Mouse (Mus musculus) lung, embryonic 15.5 days (tissue): Measurements from ENCODE around the gene Vps50. TPM values are rescaled to one million over a fixed set of nuclear protein-coding genes. Genes with fewer than 3 reads are reported as not detected.
"Not testable (repeated sequence)": the region's sequence is repeated elsewhere in the genome, so short reads cannot be mapped to it uniquely, and the experiment has no call there.

Source experiments
- ATAC-seq: fragments of 200-750 bp; cut with Nextera tagmentation; 2 replicates; pipeline ENCODE4 v1.8.0; 2017; ENCODE audit warnings: moderate number of reproducible peaks, borderline replicate concordance; ENCODE audit not compliant: low FRiP score, low TSS enrichment; ENCODE audit errors: extremely low read depth
- H3K27ac ChIP-seq: fragments of 300-500 bp; sonication (generic); 2 replicates; pipeline ENCODE4 v1.5.1; 2015; ENCODE audit warnings: moderate library complexity, mild to moderate bottlenecking, inconsistent platforms
- H3K27me3 ChIP-seq: fragments of 300-500 bp; sonication (generic); 2 replicates; pipeline ENCODE4 v1.6.1; 2015; ENCODE audit warnings: inconsistent platforms
- H3K36me3 ChIP-seq: fragments of 300-500 bp; sonication (generic); 2 replicates; pipeline ENCODE4 v1.6.1; 2015; ENCODE audit warnings: inconsistent platforms
- H3K4me1 ChIP-seq: fragments of 300-500 bp; sonication (generic); 2 replicates; pipeline ENCODE4 v1.6.1; 2015; ENCODE audit warnings: inconsistent platforms
- H3K4me2 ChIP-seq: fragments of 300-500 bp; sonication (generic); 2 replicates; pipeline ENCODE4 v1.6.1; 2015; ENCODE audit warnings: inconsistent platforms, mild to moderate bottlenecking, moderate library complexity
- H3K4me3 ChIP-seq: fragments of 300-500 bp; sonication (generic); 2 replicates; pipeline ENCODE4 v1.5.1; 2015; ENCODE audit warnings: mild to moderate bottlenecking, inconsistent platforms
- H3K9ac ChIP-seq: fragments of 300-500 bp; sonication (generic); 2 replicates; pipeline ENCODE4 v1.6.1; 2015; ENCODE audit warnings: inconsistent platforms
- H3K9me3 ChIP-seq: fragments of 300-500 bp; sonication (generic); 2 replicates; pipeline ENCODE4 v1.6.1; 2016; ENCODE audit warnings: inconsistent platforms
- WGBS: fragments of 180-500 bp; shearing (Covaris S2); methylation state at CpG from one replicate; pipeline ENCODE4 v1.1.7; 2015; 5-methylcytosine and 5-hydroxymethylcytosine counted together
- polyA plus RNA-seq: library from polyadenylated mRNA; unstranded; fragments of >200 nt; fragmentation: Nextera tagmentation; extraction: Ambion mirVana; gene quantifications from 2 replicates; pipeline ENCODE4 v1.2.1, GENCODE M21; 2015

Vps50 gene
- polyA plus RNA-seq, 1 experiment from 2014 or later, result 27.0 TPM

DNA sequence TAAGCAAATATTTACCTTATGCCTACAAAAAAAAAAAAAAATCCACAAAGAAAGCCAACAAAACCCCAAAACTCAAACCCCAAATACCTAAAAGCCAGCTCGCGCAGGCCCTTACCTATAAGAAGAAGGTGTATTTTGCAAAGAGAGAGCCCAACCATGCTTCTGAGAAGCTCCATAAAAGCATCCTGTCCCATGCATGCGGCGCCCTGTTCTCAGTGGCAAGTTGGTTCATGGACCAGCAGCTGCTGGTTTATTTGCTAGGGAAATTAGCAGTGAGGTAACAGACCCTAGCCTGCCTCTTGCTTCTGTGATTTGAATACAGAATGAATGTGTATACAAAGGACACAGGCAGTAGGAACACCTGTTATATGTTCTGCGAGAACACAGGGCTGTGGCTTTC is 3.9 kb upstream of the Vps50 start:
- no peak overlapping the region for H3K4me2 ChIP-seq
- 66% methylated on average over 5 of the region's 5 CpGs for WGBS
- no peak overlapping the region for H3K4me3 ChIP-seq
- H3K27me3 ChIP-seq, result no peaks in the 10 kb centered on the region
- no peak overlapping the region for H3K9ac ChIP-seq
- no peak overlapping the region for H3K27ac ChIP-seq
- no peaks in the 10 kb centered on the region for H3K9me3 ChIP-seq
- no peak for ATAC-seq
- peaks cover 2% of the 10 kb centered on the region; the same call in 1 of the 2 replicates for H3K4me1 ChIP-seq
- H3K36me3 ChIP-seq, result no peaks in the 10 kb centered on the region

DNA sequence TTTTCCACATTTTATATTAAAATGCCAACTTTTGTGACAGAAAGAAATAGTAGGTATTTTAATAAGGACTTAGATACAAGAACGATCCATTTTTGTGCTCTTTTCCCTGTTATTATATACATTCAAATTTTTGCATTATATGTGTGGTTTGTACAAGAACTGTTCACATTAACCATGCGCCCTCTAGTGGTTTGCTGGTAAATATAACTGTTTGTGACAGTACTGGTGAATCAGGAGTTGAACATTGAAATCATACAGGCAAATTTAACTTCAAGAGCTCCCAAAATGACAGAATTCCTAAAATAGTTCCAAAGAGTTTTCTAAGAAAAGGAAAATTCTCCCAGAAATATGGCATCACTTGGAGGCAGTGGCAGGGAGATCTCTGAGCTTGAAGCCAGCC is 2.0 kb upstream of the Vps50 start:
- no peak overlapping the region for H3K27ac ChIP-seq
- H3K4me3 ChIP-seq, result no peak overlapping the region
- H3K4me1 ChIP-seq, result peaks cover 6% of the 10 kb centered on the region
- H3K36me3 ChIP-seq, result no peaks in the 10 kb centered on the region
- H3K9ac ChIP-seq, result no peak overlapping the region
- H3K4me2 ChIP-seq, result no peak overlapping the region
- H3K27me3 ChIP-seq, result no peaks in the 10 kb centered on the region
- ATAC-seq, result no peak
- H3K9me3 ChIP-seq, result no peaks in the 10 kb centered on the region
- WGBS, result 4% methylated on average over 2 of the region's 2 CpGs

DNA sequence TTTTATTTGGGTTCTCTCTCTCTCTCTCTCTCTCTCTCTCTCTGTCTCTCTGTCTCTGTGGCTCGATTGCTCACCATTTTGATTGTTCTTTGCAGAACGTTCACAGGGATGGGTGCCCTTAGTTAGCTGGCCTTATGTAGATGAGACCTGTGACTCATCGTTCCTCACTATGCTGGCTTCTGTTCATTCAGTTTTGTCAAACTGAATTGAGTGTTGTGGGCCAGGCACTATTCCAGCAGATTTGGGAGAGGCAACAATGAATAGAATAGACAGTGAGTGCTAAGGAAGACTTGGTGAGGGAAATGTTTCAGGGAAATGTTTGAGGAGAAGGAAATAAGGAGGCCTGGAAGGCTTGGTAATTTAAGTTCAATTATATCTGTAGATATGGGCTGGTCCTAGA is 2.1 kb downstream of the Vps50 start:
- H3K27ac ChIP-seq, result no peak overlapping the region
- peaks cover 6% of the 10 kb centered on the region for H3K4me1 ChIP-seq
- no peaks in the 10 kb centered on the region for H3K9me3 ChIP-seq
- WGBS, result 89% methylated on average over 3 of the region's 3 CpGs
- no peak overlapping the region for H3K9ac ChIP-seq
- H3K36me3 ChIP-seq, result no peaks in the 10 kb centered on the region
- H3K4me3 ChIP-seq, result no peak overlapping the region
- no peaks in the 10 kb centered on the region for H3K27me3 ChIP-seq
- ATAC-seq, result no peak
- H3K4me2 ChIP-seq, result no peak overlapping the region

DNA sequence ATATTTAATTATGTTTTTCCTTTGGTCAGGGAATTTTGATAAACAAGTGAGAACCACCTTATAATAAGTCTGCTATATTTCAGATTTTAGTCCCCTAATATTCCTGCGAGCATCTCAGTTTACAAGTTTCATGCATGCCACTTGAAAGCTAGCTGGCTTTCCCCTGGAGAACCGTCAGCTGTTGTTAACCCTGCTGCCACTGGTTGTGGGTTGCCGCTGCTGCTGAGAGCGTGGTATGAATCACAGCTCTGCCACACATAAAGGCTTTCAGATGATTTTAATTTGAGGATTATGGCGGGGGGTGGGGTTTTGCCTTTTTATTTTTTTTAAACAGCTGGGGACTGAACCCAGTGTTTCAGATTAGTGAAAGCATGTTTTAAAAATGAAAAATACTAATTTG is 7.1 kb downstream of the Vps50 start:
- no peaks in the 10 kb centered on the region for H3K9me3 ChIP-seq
- no peak overlapping the region for H3K4me3 ChIP-seq
- H3K36me3 ChIP-seq, result no peaks in the 10 kb centered on the region
- no peak overlapping the region for H3K27ac ChIP-seq
- H3K9ac ChIP-seq, result no peak overlapping the region
- WGBS, result 86% methylated on average over 5 of the region's 5 CpGs
- H3K27me3 ChIP-seq, result no peaks in the 10 kb centered on the region
- H3K4me2 ChIP-seq, result no peak overlapping the region
- no peaks in the 10 kb centered on the region for H3K4me1 ChIP-seq
- no peak for ATAC-seq

DNA sequence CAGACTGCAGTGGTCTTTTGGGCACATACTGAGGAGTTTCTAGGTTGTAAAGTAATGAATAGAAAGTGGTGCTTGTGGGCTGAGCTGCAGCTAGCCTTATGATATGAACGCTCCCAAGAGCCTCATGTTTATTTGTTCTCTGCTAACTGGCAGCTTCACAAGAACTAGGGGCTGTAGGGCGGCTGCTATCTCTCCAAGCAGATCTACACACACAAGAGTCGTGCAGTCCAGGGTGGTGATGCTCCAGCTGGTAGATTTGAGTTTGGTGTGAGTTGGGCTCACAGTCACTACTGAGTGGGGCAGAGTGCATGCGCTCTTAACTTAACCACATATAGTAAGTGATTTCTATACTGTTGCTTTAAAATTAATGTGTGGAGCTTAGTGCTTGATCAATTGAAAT is 8.9 kb downstream of the Vps50 start:
- no peaks in the 10 kb centered on the region for H3K9me3 ChIP-seq
- H3K9ac ChIP-seq, result no peak overlapping the region
- H3K27me3 ChIP-seq, result no peaks in the 10 kb centered on the region
- H3K27ac ChIP-seq, result no peak overlapping the region
- H3K4me3 ChIP-seq, result no peak overlapping the region
- H3K4me1 ChIP-seq, result no peaks in the 10 kb centered on the region
- no peak overlapping the region for H3K4me2 ChIP-seq
- WGBS, result 53% methylated on average over 4 of the region's 4 CpGs
- ATAC-seq, result no peak
- no peaks in the 10 kb centered on the region for H3K36me3 ChIP-seq

DNA sequence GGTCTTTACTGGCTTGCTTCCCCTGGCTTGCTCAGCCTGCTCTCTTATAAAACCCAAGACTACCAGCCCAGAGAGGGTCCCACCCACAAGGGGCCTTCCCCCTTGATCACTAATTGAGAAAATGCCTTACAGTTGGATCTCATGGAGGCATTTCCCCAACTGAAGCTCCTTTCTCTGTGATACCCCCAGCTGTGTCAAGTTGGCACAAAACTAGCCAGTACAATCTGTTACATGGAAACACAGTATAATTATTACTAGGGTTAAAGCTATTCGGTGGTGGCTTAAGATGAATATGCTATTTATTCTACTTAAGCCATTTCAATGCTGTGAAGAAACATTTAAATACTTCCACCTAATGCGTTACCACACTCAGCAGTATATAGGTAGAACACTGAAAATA is 10.0 kb downstream of the Vps50 start:
- H3K4me2 ChIP-seq, H3K27ac ChIP-seq, H3K9me3 ChIP-seq, H3K27me3 ChIP-seq, H3K36me3 ChIP-seq, H3K4me3 ChIP-seq, ATAC-seq, H3K9ac ChIP-seq, H3K4me1 ChIP-seq: not testable (repeated sequence)
- WGBS, result 91% methylated on average over 2 of the region's 2 CpGs

DNA sequence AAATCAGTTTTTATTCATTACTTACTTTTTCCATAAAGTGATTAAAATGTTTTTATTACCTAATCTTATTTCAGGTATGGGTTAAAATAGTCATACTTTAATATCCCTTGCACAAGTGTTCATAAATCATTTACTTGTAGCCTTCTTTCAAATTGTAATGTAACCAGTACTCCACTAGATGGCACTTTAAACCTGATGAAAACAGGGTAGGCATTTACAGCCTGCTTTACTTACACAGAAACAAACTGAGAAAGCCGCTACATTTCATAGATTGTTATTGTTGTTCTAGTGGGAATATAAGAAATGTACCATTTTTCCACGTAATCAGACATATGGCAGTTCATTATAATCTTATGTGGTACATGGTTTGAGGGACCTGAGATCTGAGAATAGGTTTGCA is 11.6 kb downstream of the Vps50 start:
- 9% methylated on average over 2 of the region's 2 CpGs for WGBS
- no peak overlapping the region for H3K4me3 ChIP-seq
- H3K9me3 ChIP-seq, result no peaks in the 10 kb centered on the region
- no peak overlapping the region for H3K9ac ChIP-seq
- no peak for ATAC-seq
- no peaks in the 10 kb centered on the region for H3K36me3 ChIP-seq
- no peaks in the 10 kb centered on the region for H3K4me1 ChIP-seq
- no peak overlapping the region for H3K4me2 ChIP-seq
- H3K27me3 ChIP-seq, result no peaks in the 10 kb centered on the region
- H3K27ac ChIP-seq, result no peak overlapping the region

DNA sequence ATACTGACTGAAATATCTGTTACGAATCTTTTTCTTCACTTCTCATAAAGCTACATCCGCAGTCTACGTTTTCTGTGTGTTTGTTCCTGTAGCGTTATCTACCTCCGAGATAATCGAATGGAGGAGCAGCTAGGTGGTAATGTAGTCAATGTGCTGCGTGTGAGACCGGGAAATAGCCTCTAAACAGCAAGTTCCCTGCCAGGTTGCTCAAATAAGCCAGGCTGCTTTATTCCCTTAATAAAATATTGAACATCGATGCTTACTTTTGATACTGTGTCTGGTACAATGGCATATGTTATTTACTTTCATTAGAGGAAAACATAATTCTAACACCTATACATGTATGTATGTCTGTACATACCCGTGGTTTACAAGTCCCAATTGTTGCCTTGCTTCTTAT is 12.9 kb downstream of the Vps50 start:
- no peak for ATAC-seq
- WGBS, result 63% methylated on average over 10 of the region's 10 CpGs
- H3K4me3 ChIP-seq, result no peak overlapping the region
- H3K27me3 ChIP-seq, result no peaks in the 10 kb centered on the region
- no peaks in the 10 kb centered on the region for H3K36me3 ChIP-seq
- no peak overlapping the region for H3K27ac ChIP-seq
- no peaks in the 10 kb centered on the region for H3K9me3 ChIP-seq
- no peaks in the 10 kb centered on the region for H3K4me1 ChIP-seq
- no peak overlapping the region for H3K4me2 ChIP-seq
- no peak overlapping the region for H3K9ac ChIP-seq

DNA sequence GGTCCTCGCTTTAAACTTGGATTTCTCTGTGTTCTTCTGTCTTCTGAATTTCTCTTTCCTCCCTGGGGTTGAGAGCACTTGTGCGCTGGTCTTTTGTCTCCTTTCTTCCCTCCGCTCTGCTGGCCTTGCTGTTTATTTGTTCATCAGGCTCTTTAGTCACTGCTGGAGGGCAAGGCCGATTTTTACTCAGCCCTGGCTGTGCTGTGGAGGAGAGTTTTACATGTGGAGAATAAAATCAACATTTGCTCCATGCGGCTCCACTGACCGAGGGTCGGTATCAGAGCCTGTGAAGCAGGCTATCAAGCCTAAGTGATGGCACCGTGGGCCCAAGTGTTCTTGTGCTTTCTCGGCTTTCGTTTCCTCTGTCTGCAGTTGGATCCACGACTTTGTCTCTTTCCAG is 13.4 kb downstream of the Vps50 start:
- ATAC-seq, result no peak
- H3K4me2 ChIP-seq, result no peak overlapping the region
- WGBS, result 32% methylated on average over 11 of the region's 11 CpGs
- H3K9me3 ChIP-seq, result no peaks in the 10 kb centered on the region
- H3K4me3 ChIP-seq, result no peak overlapping the region
- no peak overlapping the region for H3K9ac ChIP-seq
- H3K36me3 ChIP-seq, result no peaks in the 10 kb centered on the region
- H3K27me3 ChIP-seq, result no peaks in the 10 kb centered on the region
- no peaks in the 10 kb centered on the region for H3K4me1 ChIP-seq
- H3K27ac ChIP-seq, result no peak overlapping the region

DNA sequence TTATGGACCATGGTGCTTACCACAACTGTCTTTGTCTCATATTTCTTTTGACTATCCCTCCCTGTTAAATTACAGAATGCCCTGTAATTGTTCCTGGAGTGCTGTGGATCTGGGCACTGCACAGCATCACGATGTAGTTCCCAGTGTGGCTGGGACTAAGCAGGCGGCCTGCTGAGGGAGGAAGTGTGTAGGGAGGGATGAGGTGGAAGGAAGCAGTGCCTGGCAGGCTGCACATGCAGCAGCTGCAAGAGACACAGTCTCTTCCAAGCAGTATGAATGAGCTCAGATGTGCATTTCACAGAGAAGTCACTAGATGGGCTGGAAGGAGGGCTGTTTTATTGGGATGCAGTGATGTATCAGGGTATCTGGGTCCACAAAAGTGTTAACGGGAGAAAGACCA is 14.4 kb downstream of the Vps50 start:
- Histone ChIP-seq H3K9me3 (no peaks in the 10 kb centered on the region), H3K4me1 (no peaks in the 10 kb centered on the region)
- no peak for ATAC-seq

DNA sequence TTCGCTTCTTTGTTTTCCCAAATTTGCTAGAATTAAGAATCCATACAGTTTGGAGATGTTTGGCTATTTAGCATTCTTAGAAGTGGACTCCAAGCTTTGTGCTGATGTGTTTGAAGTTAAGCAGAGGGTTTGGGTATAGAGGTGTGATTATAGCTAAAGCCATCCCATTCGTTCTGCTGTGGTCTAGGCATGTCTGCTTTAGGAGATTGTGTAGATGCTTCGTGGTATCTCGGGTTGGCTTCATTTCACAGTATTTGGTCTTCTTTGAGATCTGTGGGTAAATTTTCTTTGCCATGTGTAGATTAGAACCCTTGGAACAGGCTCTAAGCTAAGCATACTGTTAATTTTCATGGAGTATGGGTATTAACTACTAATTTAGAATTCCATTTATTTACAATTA is 30.0 kb downstream of the Vps50 start:
- Histone ChIP-seq H3K4me2 (no peak overlapping the region), H3K27ac (no peak overlapping the region), H3K4me1 (no peaks in the 10 kb centered on the region), H3K9ac (no peak overlapping the region), H3K27me3 (no peaks in the 10 kb centered on the region), H3K4me3 (no peak overlapping the region), H3K36me3 (no peaks in the 10 kb centered on the region), H3K9me3 (no peaks in the 10 kb centered on the region)
- no peak for ATAC-seq
- 85% methylated on average over 4 of the region's 4 CpGs for WGBS

More for the DNA sequence above, 14.4 kb downstream of the Vps50 start:
- Histone ChIP-seq H3K4me3 (no peak overlapping the region), H3K9ac (no peak overlapping the region), H3K36me3 (no peaks in the 10 kb centered on the region; the same call in 1 of the 2 replicates), H3K4me2 (no peak overlapping the region), H3K27me3 (no peaks in the 10 kb centered on the region), H3K27ac (no peak overlapping the region)
- WGBS, result 43% methylated on average over 3 of the region's 3 CpGs

DNA sequence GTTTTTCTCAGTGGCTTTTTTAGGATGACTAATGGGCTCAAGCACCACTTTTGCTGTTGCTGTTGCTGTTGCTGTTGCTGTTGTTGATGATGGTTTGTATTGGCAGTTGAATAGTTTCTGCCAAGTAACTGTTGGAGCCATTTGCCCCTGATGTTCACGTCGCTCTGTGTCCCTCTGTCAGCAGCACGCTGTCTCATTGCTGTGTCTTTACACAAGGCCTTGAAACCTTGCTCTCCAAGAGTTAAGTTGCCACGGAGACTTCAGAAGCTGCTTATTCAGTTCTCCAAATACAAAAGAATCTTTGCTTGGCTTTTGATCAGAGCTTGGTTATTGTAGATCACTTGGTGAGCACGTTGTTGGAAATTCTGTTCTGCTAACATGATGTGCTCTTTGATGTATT is 33.3 kb downstream of the Vps50 start:
- no peak overlapping the region for H3K4me3 ChIP-seq
- H3K27me3 ChIP-seq, result no peaks in the 10 kb centered on the region
- no peaks in the 10 kb centered on the region for H3K36me3 ChIP-seq
- no peaks in the 10 kb centered on the region for H3K4me1 ChIP-seq
- H3K27ac ChIP-seq, result no peak overlapping the region
- no peak overlapping the region for H3K4me2 ChIP-seq
- WGBS, result 69% methylated on average over 5 of the region's 5 CpGs
- no peak overlapping the region for H3K9ac ChIP-seq
- no peak for ATAC-seq
- no peaks in the 10 kb centered on the region for H3K9me3 ChIP-seq

DNA sequence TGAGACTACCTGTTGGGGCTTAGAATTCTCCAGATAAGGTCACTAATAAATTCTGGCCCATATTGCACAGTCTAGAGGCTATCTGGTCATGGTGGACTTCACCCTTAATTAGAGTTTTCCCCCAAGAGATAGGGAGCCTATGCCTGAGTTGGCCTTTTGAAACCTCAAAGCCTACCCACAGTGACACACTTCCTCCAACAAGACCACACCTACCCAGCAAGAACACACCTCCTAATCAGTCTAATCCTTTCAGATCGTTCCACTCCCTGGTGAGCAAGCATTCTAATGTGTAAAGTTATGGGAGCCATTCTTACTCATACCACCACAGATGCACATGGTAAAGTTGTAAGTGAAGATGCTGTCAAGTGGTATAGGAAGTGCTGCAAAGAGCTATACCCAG is 37.9 kb downstream of the Vps50 start:
- no peak overlapping the region for H3K4me2 ChIP-seq
- H3K4me3 ChIP-seq, result no peak overlapping the region
- no peaks in the 10 kb centered on the region for H3K36me3 ChIP-seq
- no peaks in the 10 kb centered on the region for H3K4me1 ChIP-seq
- H3K27me3 ChIP-seq, result no peaks in the 10 kb centered on the region
- no peaks in the 10 kb centered on the region for H3K9me3 ChIP-seq
- no peak overlapping the region for H3K27ac ChIP-seq
- 73% methylated on average over 1 of the region's 1 CpGs for WGBS
- H3K9ac ChIP-seq, result no peak overlapping the region
- no peak for ATAC-seq
